Mouse (Mus musculus) kidney, postnatal 36 days (tissue): ENCODE measurements around the gene Rexo2.
"Not testable (repeated sequence)": the region's sequence is repeated elsewhere in the genome, so short reads cannot be mapped to it uniquely, and the experiment has no call there.

Source experiments
- DNase-seq, 2 experiments: peaks; one replicate each; pipeline ENCODE4 v3.0.0; 2021 to 2022; ENCODE audit warnings: mixed read lengths in 2 of 2

Rexo2 gene

GRCm38 (mm10) chr9:48472441-48473025 lies 7.9 kb downstream of the Rexo2 start:
- no peak for DNase-seq

GRCm38 (mm10) chr9:48467471-48467870 lies 13.0 kb downstream of the Rexo2 start:
- DNase-seq: not testable (repeated sequence)

DNA sequence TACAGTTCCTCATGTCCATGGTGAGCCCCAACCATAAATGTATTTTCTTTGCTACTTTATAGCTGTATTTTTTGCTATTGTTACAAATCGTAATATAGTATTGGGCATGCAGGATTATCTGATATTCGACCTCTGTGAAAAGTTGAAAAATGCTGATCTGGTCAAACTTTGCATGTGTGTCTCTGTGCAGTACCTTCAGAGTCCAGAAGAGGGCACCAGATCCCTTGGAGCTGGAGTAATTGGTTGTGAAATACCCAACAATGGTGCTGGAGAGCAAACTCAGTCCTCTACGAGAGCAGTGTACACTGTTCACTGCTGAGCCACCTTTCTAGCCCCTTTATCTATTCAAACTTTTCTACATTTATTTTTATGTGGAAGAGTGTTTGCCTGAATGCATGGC lies 13.6 kb downstream of the Rexo2 start:
- peak; percentile 68 to 90 for DNase-seq

DNA sequence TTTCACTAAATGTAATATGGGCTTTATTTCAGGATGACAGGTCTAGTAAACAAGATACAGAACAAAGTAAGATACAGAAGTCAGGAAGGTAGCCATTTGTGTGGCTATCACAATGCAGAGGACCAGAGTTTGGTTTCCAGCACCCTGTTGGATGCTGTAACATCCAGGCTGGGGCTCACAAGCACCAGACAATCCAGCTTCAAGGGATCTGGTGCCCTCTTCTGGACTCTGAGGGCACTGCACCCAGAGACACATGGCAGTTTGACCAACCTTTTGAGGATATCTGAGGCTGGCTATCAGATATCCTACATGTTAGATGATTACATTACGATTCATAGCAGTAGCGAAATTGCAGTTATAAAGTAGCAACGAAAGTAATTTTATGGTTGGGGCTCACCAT lies 14.8 kb downstream of the Rexo2 start:
- DNase-seq: peak in 1 of 2 experiments; percentile 15

DNA sequence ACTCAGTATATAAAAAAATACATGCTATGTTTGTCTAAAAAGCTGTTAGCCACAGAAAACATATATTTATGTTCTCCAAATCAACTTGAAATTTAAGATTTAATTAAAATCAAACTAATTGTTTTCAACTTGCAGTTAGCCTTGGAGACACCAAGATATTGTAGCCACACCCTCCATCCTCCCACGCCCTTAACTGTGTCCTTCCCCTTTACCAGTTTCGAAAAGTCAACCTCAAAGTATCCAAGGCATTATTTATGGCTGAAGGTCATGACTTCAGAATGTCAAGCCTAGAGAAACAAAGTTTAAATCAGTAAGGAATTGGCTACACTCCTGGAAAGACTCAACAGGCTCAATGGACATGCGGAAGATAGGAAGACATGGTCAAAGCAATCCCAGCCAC lies 18.9 kb downstream of the Rexo2 start:
- DNase-seq: no peak

- DNase-seq: no peak
Observed at GRCm38 (mm10) chr9:48460720-48461119, 19.7 kb downstream of the Rexo2 start.

DNA sequence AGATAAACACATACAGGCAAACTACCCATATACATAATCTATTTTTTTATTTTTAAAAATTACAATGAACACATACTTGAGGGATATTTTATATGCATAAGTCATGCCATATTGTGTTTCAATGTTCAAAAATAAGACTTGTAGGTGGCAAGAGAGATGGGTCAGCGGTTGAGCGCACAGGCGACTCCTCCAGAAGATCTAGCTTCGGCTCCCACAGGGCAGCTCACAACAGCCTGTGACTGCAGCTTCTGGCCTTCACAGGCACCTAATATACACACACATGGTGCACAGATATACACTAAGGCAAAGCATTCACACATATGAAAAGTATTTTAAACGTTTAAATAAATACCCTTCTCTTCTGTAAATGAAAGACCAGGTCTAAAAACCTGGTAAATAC lies 21.0 kb downstream of the Rexo2 start:
- DNase-seq: no peak

DNA sequence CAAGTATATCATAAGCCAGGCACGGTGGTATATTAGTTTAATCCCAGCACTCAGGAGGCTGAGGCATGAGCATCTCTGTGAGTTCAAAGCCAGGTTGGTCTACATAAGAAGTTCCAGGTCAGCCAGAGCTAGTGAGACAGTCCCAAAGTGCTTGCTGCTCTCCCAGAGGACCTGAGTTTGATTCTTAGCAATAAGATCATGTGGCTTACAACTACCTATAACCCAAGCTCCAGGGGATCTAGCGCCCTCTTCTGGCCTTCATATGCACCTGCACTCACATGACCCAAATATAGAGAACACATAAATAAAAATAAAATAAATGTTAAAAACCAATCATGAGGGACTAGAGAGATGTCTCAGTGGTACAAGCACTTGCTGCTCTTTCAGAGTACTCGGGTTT lies 21.5 kb downstream of the Rexo2 start:
- no peak for DNase-seq

GRCm38 (mm10) chr9:48455961-48456360 lies 24.5 kb downstream of the Rexo2 start:
- no peak for DNase-seq

GRCm38 (mm10) chr9:48450066-48450465 lies 30.4 kb downstream of the Rexo2 start:
- DNase-seq: no peak

DNA sequence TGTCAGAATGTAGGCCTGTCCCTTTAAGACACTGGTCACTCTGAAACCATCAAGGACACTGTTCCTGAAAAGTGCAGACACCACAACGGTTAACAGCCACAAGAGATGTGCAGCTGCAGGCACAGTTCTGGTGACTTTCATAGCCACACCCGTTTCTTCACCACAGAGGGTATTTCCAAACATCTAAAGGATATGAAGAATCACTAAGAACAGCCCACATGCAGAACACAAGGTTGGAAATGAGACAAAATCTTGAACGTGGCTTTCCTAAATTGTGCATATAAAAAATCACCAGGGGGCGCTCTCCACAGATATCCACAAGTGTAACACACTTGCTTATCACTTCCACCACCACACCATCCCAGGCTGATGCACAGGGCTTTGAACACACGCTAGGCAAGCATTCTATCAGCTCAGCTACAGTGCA lies 32.6 kb downstream of the Rexo2 start:
- DNase-seq: peak; percentile 35 to 55

DNA sequence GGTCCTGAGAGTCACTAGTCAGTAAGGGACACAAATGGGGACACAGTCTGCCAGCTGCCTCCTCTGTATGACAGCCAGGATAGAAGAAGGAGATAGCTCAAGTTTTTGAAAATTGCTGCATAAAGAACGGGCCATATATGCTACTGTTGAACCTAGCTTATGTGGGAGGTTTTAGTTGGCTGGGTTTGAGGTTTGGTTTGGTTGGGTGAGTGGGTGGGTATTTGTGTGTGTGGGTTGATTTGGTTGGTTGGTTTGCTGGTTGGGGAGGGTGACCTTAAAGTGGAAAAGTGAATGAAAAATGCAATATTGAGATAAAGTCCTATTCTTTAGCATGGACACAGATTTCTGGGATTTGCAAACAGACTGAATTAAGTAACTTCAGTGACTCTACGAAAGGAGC lies 35.6 kb downstream of the Rexo2 start:
- no peak for DNase-seq

DNA sequence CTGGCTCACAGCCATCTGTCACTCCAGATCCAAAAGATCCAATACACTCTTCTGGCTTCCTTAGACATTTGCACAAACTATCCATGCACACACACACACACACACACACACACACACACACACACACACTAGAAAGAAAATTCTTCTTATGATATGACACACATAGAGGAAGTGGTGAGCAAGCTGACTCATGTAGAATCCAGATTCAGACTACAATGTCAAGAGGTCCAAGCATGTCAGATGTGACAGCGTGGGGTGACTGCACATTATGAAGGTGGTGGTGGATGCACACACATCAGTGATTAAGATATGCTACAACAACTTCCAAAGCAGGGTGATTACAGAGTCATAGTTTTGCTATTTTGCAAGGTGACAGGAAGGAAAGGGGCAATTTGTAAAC lies 36.5 kb downstream of the Rexo2 start:
- DNase-seq: no peak

GRCm38 (mm10) chr9:48432449-48432848 lies 48.0 kb downstream of the Rexo2 start:
- DNase-seq: no peak

GRCm38 (mm10) chr9:48427176-48427575 lies 53.2 kb downstream of the Rexo2 start:
- DNase-seq: no peak

GRCm38 (mm10) chr9:48423256-48423655 lies 57.2 kb downstream of the Rexo2 start:
- no peak for DNase-seq

- no peak for DNase-seq
Observed at GRCm38 (mm10) chr9:48422382-48422781, 58.0 kb downstream of the Rexo2 start.

- DNase-seq: no peak
Observed at GRCm38 (mm10) chr9:48421561-48421960, 58.9 kb downstream of the Rexo2 start.

GRCm38 (mm10) chr9:48421029-48421428 lies 59.4 kb downstream of the Rexo2 start:
- no peak for DNase-seq

- no peak for DNase-seq
Observed at GRCm38 (mm10) chr9:48420437-48420836, 60.0 kb downstream of the Rexo2 start.

DNA sequence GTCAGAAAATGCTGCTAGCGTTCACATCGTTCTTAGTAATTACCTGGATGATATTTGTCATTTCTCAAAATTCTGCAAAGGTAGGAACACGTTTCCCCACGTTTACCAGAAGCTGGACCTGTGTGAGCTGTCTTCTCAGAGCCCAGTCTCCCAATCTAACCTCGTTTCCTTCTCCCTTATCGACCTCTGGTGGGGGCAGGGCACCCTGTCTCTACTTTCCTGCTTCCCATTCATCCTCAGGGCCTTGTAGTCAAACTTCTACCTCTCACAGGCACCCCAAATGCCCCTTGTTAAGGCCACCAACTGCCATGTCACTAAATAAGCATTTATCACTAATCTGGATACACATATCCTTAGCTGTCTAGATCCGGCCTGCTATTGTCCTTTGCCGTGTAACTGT lies 61.6 kb downstream of the Rexo2 start:
- DNase-seq: no peak
